Mouse (Mus musculus) skeletal muscle tissue, adult 2 months (tissue): ENCODE data around the gene Litaf.

ENCODE experiments used
- DNase-seq: peaks from one replicate; pipeline ENCODE4 v3.0.0-alpha.2; 2012; ENCODE audit warnings: low read depth, low spot score

Litaf gene

DNA sequence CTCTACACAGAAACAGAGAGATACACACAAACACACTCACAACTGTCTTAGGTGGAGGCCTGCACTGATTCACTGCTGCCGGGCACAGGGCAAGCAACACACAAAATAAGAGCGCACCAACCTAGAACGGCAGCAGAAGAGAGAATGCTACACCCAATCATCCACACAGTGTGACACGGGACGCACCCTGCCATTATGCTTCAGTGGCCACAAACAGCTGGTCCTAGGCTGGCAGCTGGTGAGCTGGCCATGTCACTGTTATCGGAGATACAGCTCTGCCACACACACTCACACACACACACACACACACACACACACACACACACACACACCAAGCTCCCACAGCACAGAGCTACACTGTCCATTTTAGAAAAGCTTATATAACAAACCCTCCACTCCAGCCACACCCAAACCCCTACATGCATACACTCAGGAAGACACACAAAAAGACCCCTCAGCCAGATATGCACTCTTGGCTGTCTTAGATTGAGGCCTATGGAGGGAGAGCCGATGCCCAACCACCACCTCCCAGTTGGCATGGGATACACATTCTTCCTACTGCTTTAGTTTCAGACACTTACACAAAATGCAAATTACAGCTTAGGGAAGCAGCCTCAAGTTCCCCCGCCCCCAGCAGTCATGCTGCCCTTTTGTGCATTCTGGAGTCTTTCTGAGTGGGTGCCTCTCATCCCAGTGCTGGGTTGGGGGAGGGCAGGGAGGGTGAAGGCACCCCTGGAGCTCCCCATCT, 108.8 kb downstream of the Litaf start:
- no peak for DNase-seq

GRCm38 (mm10) chr16:10955078-10955477, 110.9 kb downstream of the Litaf start:
- no peak for DNase-seq

- no peak for DNase-seq
Observed at GRCm38 (mm10) chr16:10952881-10953280, 113.1 kb downstream of the Litaf start.

- no peak for DNase-seq
Observed at GRCm38 (mm10) chr16:10952071-10952470, 113.9 kb downstream of the Litaf start.

DNA sequence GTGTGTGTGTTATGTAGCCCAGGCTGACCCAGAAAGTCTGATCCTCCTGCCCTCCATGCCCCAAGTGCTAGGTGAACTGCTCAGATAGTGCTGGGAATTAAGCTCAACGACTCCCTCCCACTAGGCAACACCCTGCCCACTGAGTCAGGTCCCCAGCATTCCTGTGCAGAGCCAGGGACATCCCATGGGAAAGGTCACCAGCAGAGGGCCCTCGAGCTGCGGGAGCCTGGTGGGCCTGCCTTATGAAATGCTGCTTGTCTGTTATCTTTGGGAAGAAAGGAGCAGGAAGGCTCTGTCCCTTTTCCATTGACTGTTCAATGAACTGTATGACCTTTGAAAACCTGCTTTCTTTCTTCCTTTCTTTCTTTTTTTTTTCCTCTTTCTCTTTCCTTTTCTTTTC, 114.4 kb downstream of the Litaf start:
- no peak for DNase-seq

DNA sequence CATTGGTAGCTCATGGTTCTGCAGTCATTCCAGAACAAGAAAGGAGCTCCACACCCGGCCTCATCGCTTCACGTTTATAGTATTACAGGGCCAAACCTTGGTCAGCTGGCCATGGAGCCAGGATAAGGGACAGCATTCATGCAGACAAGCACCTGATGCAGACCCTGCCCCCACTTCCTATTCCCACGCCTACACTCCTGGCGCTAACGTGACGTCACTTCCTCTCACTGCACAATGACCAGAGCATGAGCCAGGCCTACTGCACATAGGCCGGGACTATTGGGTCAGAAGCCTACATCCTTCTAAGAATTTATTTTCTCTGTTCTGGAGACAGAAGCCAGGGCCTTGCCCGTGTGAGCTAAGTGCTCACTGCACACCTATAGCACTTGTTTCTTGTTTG, 115.4 kb downstream of the Litaf start:
- DNase-seq: no peak

DNA sequence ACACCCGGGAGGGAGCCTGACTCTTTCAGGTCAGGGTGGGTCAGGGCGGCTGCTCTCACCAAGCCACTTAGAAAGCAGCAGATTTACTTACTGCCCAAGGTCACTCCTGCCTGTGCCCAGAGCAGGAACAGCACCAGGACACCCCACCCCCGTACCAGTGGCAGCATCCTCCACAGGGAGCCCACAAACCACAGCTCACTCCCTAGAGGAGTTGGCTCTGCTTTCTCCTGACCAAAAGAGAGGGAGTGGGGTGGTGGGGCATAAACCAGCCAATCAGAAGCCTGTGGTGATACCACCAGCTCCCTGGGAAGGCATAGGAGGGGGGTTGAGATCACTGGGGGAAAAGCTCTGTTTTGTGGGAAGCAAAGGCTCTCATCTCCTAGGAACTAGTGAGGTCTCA, 118.2 kb downstream of the Litaf start:
- DNase-seq: no peak

GRCm38 (mm10) chr16:10945381-10946127, 120.4 kb downstream of the Litaf start:
- DNase-seq: no peak

DNA sequence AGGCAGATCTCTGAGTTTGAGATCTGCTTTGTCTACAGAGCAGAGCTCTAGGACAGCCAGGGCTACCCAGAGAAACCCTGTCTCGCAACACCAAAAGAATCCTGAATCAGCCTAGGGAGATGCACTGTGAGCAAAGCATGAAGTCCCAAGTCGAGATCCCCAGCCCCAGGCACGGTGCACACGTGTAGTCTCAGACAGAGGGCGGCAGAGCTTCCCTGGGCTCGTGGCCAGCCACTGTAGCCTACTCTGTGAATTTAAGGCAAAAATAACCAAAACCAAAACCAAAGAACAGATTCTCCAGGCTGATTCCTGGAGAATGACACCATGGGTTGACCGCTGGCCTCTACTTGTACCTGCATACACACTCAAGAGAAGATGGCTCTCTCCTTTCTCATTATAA, 121.4 kb downstream of the Litaf start:
- no peak for DNase-seq

DNA sequence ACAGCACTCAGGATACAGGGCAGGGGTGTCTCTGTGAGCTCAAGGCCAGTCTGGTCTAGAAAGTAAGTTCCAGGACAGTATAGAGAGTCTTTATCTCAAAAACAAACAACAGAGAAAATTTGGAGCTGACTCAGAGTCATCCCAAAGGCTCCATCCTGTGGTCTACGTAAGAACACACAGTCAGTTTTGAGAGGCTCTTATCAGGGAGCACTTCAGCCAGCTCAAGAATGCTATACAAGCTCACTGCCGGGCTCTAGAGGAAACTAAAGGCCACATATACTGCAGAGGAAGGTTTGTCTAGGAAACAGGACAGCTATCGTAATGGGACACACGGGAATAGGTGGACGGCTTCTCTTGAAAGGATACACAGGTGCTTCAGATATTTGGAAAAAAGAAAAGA, 122.7 kb downstream of the Litaf start:
- DNase-seq: no peak

DNA sequence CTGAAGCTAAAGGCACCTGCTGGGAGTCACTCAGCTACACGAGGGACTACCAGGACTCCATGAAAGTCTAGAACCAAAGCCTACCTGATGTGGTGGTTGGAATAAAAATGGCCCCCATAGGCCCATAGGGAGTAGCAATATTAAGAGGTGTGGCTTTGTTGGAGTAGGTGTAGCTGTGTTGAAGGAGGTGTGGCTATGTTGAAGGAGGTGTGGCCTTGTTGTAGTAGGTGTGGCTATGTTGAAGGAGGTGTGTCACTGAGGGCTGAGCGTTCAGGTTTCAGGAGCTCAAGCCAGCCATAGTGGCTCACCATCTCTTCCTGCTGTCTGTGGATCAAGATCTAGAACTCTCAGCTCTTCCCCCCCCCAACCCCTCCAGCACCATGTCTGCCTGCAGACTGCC, 125.3 kb downstream of the Litaf start:
- DNase-seq: no peak

GRCm38 (mm10) chr16:10939932-10940331, 126.0 kb downstream of the Litaf start:
- no peak for DNase-seq

- no peak for DNase-seq
Observed at GRCm38 (mm10) chr16:10937497-10937896, 128.5 kb downstream of the Litaf start.

DNA sequence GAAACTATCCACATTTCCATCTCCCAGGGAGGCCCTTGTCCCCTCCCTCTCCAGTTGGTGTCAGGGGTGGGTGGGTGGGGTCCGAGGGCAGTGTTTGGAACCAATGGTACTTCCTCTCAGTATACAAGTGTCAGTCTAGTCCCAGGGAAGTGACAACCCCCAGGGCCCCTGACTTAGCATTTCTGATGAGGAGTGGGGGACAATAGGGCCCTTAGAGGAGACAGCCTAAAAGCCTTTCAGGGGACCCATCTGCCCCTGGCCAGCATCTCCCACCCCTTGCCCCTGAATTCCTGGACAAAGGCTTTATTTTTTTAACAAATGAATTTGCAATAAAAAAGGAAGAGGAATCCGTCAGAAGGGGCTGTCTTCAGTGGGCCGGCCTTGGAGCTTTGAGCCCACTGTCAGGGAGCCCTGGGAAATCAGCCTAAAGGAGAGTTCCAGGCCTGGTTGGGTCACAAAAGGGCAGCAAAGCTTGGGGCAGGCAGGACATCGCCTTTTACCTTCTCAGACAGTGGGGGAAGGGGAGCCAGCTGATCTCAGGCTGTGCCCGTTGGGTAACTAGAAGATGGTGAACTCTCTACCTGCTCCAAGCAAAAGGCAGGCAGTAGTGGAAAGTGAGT, 129.1 kb downstream of the Litaf start:
- DNase-seq: no peak

DNA sequence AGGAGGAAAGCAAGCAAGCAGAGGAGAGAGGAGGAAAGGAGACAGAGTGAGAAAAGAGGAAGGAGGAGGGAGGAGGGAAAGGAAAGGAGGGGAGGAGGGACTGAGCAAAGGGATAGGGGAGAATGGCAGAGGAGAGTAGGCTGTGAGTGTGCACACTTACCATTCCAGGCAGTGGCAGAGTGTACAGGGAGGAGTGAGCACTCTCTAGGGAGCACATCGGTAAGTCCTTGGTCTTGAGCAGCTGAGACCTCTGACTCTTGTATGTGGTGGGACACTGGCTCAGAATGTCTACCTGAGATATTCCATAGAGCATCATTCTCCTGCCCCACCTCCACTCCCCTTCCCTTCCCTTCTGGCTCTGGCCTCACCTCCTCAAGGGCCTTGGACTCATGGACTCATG, 131.9 kb downstream of the Litaf start:
- DNase-seq: no peak

DNA sequence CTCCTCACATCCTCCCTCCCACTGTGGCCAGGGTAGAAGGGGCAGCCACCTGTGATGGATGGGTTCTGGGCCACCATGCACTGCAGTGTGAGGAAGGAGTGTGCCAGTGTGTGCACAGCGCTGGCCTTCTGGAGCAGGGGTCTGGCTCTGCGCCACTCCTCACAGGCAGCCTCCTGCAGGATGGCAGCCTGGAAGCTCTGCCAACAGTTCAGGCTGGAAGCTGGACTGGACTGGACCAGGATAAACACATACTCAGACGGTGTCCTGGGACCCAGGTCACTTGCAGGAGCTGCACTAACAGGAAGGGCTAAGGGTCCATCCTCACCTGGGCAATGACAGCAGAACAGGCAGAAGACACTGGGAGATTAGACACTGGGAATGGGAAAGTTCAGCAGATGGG, 132.6 kb downstream of the Litaf start:
- DNase-seq: no peak

- DNase-seq: no peak
Observed at GRCm38 (mm10) chr16:10927026-10927425, 138.9 kb downstream of the Litaf start.

DNA sequence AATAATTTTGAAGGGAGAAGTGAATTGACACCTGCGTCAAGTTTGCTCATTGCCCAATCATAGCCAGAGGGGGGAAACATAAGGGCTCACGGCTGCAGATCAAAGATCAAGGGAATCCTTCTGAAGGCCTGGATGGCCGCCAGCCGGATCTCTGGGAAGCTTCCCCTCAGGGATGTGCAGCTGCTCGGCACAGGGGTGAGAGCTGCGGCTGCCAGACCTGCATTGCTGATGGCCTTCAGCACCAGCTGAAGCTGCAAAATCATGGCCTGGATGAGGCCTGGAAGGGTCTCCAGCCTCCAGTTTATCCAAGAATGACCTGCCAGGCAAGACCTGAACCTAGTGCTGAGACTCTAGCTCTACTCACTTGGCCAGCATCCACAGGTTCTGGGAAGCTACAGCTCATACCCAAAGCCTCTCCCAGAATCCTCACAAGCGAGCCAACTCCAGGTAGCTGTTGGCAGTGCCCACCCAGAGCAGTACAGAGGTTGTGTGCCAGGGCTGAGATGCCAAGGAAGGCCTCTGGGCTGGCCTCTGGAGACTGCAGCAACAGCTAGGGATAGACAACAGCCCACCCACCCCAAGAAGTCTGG, 140.3 kb downstream of the Litaf start:
- DNase-seq: no peak

- DNase-seq: no peak
Observed at GRCm38 (mm10) chr16:10923561-10923960, 142.4 kb downstream of the Litaf start.

DNA sequence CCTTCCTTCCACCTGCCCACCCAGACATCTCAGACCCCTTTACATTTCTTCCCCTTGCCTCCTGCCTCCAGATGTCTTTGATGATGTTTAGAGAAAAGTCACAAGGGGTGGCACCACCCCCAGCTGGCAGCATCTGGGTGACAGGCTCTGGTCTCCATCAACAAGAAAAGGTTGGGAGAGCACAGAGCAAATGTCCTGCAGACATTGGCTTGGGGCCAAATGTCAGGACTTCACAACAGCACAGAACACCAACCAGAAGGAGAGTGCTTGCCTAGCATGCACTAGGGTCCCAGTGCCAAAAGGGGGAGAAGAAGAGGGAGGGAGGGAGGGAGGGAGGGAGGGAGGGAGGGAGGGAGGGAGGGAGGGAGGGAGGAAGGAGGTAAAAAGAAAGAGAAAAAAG, 146.1 kb downstream of the Litaf start:
- no peak for DNase-seq

GRCm38 (mm10) chr16:10916271-10916670, 149.7 kb downstream of the Litaf start:
- DNase-seq: no peak

DNA sequence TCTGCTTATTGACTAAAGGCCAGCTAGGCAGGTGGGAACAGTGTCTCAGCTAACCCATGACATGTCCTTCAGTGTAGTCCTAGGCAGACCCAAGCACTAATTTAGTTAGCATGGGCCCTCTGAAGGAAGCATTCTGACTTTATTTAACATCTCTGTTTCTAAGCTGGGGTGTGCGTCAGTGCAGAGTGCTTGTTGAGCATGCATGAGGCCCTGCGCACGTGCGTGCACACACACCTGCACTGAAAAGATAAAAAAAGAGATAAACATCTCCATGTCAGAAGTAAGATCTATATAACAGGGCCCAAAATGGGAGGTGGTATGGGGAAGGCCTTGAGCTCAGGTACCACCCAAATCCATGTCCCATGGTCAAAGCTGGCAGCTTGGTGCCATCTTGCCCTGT, 150.9 kb downstream of the Litaf start:
- DNase-seq: no peak
